In genomic region chr9:95559059-95559935, GRCm38 (mm10) we compare ENCODE assay signal across 7 mouse cellular contexts. TPM values are rescaled to one million over a fixed set of nuclear protein-coding genes. Genes with fewer than 3 reads are reported as not detected.
DNase-seq lines count a peak whose midpoint lies in the region; ATAC-seq lines count a peak whose summit lies in the region.

TSS of gene Paqr9 (plus strand) at chr9:95559657.

- H3K36me3 ChIP-seq in forebrain, embryonic 13.5 days (ENCODE audit: poor library complexity, severe bottlenecking) = no peaks in the 10 kb centered on the region
- no peaks in the 10 kb centered on the region for H3K36me3 ChIP-seq in hindbrain, embryonic 11.5 days (ENCODE audit: control insufficient read depth, insufficient read depth, low read length)

- no peaks in the 10 kb centered on the region for H3K9me3 ChIP-seq in forebrain, embryonic 13.5 days (replicated peaks)
- H3K9me3 ChIP-seq in hindbrain, embryonic 11.5 days (ENCODE audit: control insufficient read depth, low read length) = no peaks in the 10 kb centered on the region

- peak within 1 kb of the TSS; percentile 65 for H3K4me3 ChIP-seq in forebrain, embryonic 13.5 days
- peak within 1 kb of the TSS; percentile 55 for H3K4me3 ChIP-seq in hindbrain, embryonic 11.5 days (ENCODE audit: low read depth, low read length)

- no peak within 1 kb of the TSS for H3K27ac ChIP-seq in forebrain, embryonic 13.5 days
- no peak within 1 kb of the TSS for H3K27ac ChIP-seq in hindbrain, embryonic 11.5 days (ENCODE audit: low read depth, low read length)

- peak within 1 kb of the TSS; percentile 92 for H3K4me2 ChIP-seq in forebrain, embryonic 13.5 days
- H3K4me2 ChIP-seq in hindbrain, embryonic 11.5 days (replicated peaks; ENCODE audit: low read depth, low read length) = peak within 1 kb of the TSS; percentile 96

- peaks cover 59% of the 10 kb centered on the region for H3K27me3 ChIP-seq in forebrain, embryonic 13.5 days
- H3K27me3 ChIP-seq in hindbrain, embryonic 11.5 days (ENCODE audit: control insufficient read depth, insufficient read depth, low read length) = peaks cover 39% of the 10 kb centered on the region

- DNase-seq in ZHBTc4 (ENCODE audit: low read depth, low spot score) = peak; percentile 58
- peak; percentile 71 for DNase-seq in cerebellum, adult 11 months
- DNase-seq in hindbrain, embryonic 11.5 days (ENCODE audit: low spot score) = peak; percentile 61
- DNase-seq in layer of hippocampus, postnatal 10 days (ENCODE audit: low spot score in 2 of 2) = peak; percentile 52 to 70
- DNase-seq in mesoderm, embryonic 11.5 days (ENCODE audit: low read depth, low spot score) = peak; percentile 41
- peak; percentile 63 to 67 for DNase-seq in spleen, postnatal 14 days (ENCODE audit: low spot score in 2 of 2)

- WGBS in forebrain, embryonic 13.5 days = under 1% methylated on average over 36 of the region's 118 CpGs
- under 1% methylated on average over 39 of the region's 118 CpGs for WGBS in hindbrain, embryonic 11.5 days

- peak within 1 kb of the TSS; percentile 75 for H3K9ac ChIP-seq in forebrain, embryonic 13.5 days
- peak within 1 kb of the TSS; percentile 68 for H3K9ac ChIP-seq in hindbrain, embryonic 11.5 days (ENCODE audit: low read depth, low read length)

- peaks cover 14% of the 10 kb centered on the region for H3K4me1 ChIP-seq in forebrain, embryonic 13.5 days
- peaks cover 5% of the 10 kb centered on the region; the same call in 1 of the 2 replicates for H3K4me1 ChIP-seq in hindbrain, embryonic 11.5 days (replicated peaks; ENCODE audit: control insufficient read depth, insufficient read depth, low read length)

- peak; percentile 72 for ATAC-seq in forebrain, embryonic 13.5 days
- peak; percentile 75 for ATAC-seq in hindbrain, embryonic 11.5 days (ENCODE audit: low FRiP score)

RNA-seq across cellular contexts. Expression of gene Paqr9, which starts in this region (rescaled TPM):
- 0.81 and 1.1 TPM in 2 replicates for polyA plus RNA-seq in forebrain, embryonic 13.5 days (2015; fragmentation: Nextera tagmentation; extraction: Ambion mirVana)
- 0.37 and 0.46 TPM in 2 replicates for polyA plus RNA-seq in hindbrain, embryonic 11.5 days (2014; fragmentation: Nextera tagmentation; extraction: Ambion mirVana)
- 10 to 100 TPM; 42.6 to 47.8 TPM for total RNA-seq in layer of hippocampus, postnatal 10 days (2021)

Comparison
In these comparisons a context has a peak if more than half of its experiments do, and no peak if none do; other contexts are left out.
1. Peak in DNase-seq, ATAC-seq, H3K4me3 ChIP-seq, H3K9ac ChIP-seq and H3K4me2 ChIP-seq in hindbrain, embryonic 11.5 days; RNA of the gene not detected or under 1 TPM.